Mouse (Mus musculus) 3134 (cell line): ENCODE data around the gene Acat2.
"Not testable (repeated sequence)": the region's sequence is repeated elsewhere in the genome, so short reads cannot be mapped to it uniquely, and the experiment has no call there.

Source experiments
- DNase-seq: peaks from one replicate; pipeline ENCODE4 v3.0.0-alpha.2; 2011; ENCODE audit warnings: low spot score; ENCODE audit not compliant: insufficient read length; ENCODE audit errors: extremely low read depth

The Acat2 gene

DNA sequence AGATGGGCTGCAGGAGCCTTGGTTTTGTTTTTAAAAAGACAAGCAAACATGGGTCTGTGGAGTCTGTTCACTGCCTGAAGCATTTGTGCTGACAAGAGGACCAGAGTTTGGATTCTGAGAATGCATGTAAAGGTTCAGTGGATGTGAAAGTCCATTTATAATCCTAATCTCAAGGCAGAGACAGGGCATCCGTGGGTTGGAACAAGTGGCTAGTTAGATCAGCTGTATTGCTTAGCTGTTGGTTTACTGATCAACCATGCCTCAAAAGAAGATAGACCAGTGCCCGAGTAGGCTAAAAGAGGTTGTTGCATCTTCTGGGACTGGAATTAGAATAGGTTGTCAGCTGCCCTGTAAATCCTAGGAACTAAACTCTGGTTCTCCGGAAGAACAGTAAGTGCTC lies 2.9 kb upstream of the Acat2 start:
- no peak for DNase-seq

DNA sequence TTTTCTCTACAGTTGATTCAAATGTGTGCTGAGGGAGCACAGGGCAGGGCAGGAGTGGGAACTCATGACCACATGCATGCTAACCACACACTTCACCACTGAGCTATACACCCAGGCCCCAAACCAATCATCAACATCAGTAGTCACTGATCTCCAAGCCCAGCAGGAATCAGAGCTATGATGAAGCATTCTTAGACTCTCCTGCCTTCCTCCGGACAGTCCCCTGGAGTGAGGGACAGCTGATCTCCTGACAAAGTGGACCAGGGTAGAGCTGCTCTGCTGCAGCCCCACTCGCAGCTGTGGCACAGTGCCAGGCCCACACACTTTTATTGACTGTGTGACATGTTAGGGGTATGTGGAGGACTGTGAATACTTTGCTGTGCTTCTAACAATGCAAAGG lies 1.2 kb downstream of the Acat2 start:
- not testable (repeated sequence) for DNase-seq

GRCm38 (mm10) chr17:12956664-12957063 lies 3.9 kb downstream of the Acat2 start:
- DNase-seq, result no peak

GRCm38 (mm10) chr17:12949669-12950068 lies 10.9 kb downstream of the Acat2 start:
- DNase-seq, result no peak

GRCm38 (mm10) chr17:12942459-12943162 lies 17.9 kb downstream of the Acat2 start:
- DNase-seq, result no peak

DNA sequence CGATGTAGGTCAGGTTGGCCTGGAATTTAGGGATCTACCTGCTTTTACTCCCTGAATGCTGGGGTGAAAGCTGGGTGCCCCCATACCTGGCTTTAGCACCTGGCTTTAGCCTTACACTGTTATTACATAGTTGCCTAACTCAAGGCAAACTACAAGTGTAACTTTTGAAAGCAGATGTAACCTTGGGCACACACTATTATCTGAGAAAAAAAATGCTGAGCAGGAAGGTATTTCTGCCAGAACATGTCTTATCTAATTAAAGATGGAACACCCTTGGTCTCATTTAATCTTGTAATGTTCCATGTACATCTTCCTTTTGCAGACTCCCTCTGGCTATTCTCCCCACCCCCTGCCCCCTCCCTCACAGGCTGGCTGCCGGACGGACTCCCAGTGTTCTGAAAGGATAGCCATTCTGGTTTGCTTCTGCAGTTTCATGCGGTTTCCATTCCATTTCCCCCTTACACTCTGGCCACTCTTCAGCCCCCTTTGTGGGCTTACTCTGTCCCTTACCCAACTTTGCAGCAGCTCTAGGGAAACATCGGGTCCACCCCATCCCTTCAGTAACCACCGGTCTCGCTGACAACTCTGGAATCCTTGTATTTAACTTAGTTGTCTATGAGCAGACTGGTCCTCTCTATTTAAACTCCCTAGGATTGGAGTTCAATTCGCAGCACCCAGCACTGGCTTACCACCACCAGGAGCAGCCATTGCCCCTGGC lies 18.8 kb downstream of the Acat2 start:
- no peak for DNase-seq

DNA sequence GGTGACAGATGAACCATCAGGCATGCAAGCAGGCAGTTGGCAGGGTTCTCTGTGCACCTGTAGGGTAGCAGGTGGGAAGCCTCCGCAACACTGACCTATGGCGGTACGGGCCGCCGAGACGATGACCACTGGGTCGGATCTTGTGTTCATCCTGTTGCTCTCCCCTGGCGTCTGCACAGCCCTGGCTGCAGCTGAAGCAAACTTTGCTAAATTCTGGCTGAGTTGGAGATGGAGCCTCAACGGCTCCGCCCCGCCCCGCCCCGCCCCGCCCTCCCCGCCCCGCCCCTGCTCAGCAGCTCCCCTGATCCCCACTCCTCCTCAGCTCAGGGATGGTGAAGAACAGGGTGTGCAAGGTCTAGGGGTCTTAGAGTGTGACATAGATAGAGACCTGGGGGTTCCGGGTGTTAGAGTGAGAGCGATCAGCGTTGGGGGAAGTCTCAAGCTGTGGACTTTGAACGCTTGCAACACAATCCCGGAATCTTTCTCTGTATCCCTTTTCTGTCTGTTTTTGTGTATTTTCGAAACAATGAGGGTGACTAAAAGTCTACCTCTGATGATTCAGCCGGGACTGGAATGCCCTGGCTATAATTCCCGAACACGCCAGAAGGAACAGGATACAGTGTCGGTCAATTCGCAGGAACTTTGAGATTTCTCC lies 20.3 kb downstream of the Acat2 start, which contains the start of gene Acat3:
Gene Acat3 (minus strand): TSS at position 450 of the 655 bp plus-strand sequence.
- DNase-seq, result peak; percentile 57

- not testable (repeated sequence) for DNase-seq
Measured at GRCm38 (mm10) chr17:12939377-12940148, 21.0 kb downstream of the Acat2 start.

DNA sequence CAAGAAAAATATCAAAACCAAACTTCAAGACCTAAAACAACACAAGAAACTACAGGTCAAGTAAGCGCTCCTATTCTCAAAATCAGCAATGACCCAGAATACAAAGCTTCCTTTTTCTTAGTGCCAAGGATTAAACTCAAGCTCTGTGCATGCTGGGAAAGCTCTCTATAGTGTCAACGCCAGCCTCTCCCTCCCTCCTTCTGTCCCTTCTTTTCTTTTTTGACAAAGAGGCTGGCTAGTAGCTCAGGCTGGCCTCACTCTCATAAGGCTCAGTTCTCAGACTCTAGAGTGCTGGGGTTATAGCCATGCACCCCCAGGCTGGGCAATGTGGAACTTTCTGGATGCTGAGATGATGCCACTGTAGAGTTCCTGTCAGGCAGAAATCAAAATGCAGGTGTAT lies 22.5 kb downstream of the Acat2 start:
- DNase-seq, result no peak

- no peak for DNase-seq
Measured at GRCm38 (mm10) chr17:12937412-12937970, 23.1 kb downstream of the Acat2 start.

- DNase-seq, result no peak
Measured at GRCm38 (mm10) chr17:12935719-12936118, 24.8 kb downstream of the Acat2 start.

DNA sequence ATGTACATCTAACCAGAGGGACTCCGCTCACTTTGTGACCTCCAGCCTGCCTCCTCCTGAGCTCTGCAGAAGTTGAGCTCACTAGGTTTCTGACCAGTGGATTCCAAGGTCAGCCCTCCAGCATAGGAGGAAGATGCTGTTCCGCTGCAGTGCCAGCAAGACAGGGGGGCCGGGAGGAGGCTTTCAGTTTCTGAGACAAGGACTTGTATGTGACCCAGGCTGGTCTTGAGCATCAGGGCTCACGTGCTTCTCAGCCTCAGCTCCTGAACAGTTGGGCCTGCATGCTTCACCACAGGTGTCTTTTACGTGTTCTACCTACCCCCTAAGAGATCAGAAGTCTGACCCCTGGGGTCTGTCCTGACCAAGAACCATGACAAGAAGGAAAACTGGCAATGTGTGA lies 29.0 kb downstream of the Acat2 start:
- DNase-seq, result not testable (repeated sequence)

GRCm38 (mm10) chr17:12925703-12926180 lies 34.8 kb downstream of the Acat2 start:
- DNase-seq, result no peak

DNA sequence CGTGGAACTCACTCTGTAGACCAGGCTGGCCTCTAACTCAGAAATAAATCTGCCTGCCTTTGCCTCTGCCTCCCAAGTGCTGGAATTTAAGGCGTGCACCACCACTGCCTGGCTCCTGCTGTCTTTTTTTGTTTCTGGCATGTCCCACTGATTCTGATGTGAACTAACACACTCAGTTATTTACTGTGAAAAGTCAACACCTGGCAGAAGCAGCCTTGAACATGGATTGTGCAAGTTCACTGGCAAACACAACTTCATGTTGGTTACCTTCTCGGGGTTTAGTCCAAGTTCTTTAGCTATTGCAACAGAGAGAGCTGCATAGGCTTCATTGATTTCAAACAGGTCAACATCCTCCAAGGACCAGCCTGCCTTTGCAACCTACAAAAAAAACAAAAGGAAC lies 35.5 kb downstream of the Acat2 start:
- no peak for DNase-seq

- DNase-seq, result no peak
Measured at GRCm38 (mm10) chr17:12921073-12921472, 39.5 kb downstream of the Acat2 start.

DNA sequence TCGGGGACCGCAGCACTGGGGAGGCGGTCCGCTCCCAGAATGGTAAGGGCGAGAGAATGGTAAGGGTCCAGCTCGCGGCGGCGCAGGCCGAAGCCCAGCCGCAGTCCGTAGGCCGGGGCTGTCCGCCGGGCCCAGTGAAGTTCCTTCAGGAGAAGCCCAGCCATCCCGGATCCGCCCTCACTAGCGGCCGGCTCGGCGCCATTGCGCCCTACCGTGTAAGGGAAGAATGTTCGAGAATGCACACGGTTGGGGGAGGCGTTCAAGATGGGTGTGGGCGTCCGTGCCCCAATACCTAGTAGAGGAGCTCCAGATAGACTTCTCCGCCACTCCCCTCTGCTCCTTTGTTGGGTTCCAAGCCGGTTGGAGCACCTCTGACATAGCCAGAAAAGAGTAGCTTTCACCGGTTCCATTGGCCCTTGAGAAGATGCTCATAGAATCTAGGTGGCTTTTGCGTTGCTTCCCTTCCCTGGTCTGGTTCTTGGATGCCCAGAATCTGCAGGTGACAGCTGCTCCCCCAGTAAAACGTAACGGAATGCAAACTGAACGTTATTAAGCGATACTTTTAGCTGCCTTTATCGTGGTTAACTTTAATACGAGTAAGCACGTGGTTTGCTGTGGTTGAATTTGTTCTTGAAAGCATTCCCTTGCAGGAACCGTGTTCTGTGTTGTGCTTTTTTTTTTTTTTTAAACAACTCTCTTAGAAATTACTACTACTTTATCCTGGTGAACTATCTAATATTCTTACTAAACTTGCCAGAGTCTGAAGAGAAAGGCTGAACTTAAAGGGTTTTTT lies 43.8 kb downstream of the Acat2 start:
- no peak for DNase-seq

DNA sequence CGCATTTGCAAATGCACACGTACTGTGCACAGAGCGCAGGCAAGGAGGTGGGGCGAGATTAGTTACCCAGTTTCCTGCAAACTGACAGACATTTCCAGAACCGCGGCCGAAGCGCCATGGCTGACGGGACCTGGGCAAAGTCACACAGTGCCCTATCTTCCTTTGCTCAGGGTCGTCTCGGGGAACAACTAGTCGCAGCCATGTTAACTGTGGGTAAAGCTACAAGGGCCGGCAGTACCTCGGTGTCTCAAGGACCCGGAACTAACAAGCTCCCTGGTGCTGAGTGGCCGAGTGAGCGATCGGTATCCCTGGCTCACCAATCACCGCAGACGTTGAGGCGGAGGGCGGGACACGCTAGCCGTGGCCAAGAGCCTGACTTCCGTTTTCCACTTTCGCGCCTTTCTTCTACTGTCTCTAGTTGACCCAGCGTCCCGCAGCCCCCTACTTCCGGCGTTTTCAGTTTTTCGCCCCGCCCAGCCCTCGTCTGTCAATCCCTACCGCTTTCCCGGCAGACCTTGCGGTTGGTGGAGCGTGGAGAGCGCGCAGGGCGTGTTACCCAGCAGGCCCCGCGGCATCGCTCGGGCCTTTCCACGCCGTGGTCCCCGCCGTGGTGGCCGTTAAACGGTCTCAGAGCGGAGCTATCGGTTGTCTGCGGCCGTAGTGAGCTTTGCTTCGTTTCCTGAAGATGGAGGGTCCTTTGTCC lies 44.5 kb downstream of the Acat2 start, which contains the start of gene Mrpl18:
Gene Mrpl18 (minus strand): TSS at position 465 of the 703 bp plus-strand sequence.
- DNase-seq, result peak; percentile 100

DNA sequence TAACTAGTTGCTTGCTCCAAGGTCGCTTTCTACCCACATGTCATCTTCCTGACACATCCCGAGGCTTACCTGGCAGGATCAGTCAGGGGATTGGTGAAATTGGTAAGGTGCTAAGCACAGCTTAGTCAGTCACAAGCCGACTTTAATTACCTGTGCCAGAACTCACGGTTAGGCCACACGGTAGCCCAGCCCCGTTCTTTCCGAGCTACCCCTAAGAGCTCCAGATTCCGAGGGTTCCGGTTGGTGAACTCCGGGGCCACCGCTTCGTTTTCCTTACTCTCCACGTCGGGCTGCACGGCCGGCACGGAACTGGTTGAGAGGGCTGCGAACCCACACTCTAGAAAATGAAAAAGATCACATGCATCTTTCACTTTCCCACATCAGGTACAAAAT lies 45.1 kb downstream of the Acat2 start, which contains the start of gene Tcp1:
Gene Tcp1 (plus strand): TSS at position 214 of the 393 bp plus-strand sequence.
- DNase-seq, result no peak

- DNase-seq, result no peak
Measured at GRCm38 (mm10) chr17:12910391-12910790, 50.2 kb downstream of the Acat2 start.
